Mouse (Mus musculus) thymus, adult 2 months (tissue): ENCODE data around the gene Spic.

ENCODE experiments used
- CTCF ChIP-seq: fragments of 200-500 bp; IDR thresholded peaks from 2 replicates; pipeline ENCODE4 v1.5.1; 2012; ENCODE audit warnings: mild to moderate bottlenecking, control low read depth, low read length, moderate library complexity, borderline replicate concordance; ENCODE audit not compliant: control insufficient read depth, poor library complexity, insufficient read depth; ENCODE audit errors: extremely low read depth
- POLR2A ChIP-seq: fragments of 200-500 bp; IDR thresholded peaks from 2 replicates; pipeline ENCODE4 v1.6.1; 2012; ENCODE audit warnings: mild to moderate bottlenecking, low read length, control low read depth, moderate library complexity; ENCODE audit not compliant: control insufficient read depth, poor library complexity, insufficient read depth; ENCODE audit errors: extremely low read depth

GRCm38 (mm10) chr10:88669719-88670118 is 15.1 kb downstream of the Spic start:
- no peak for TF ChIP-seq CTCF
- TF ChIP-seq POLR2A = no peak
